Mouse (Mus musculus) bone marrow macrophage, adult 2 months (primary cell): ENCODE results near the gene Tada3.

ENCODE experiments used
- CTCF ChIP-seq: IDR thresholded peaks from 2 replicates; pipeline ENCODE4 v1.5.1; 2012; ENCODE audit warnings: low read depth, mild to moderate bottlenecking, low read length, moderate library complexity
- POLR2A ChIP-seq: IDR thresholded peaks from 2 replicates; pipeline ENCODE4 v1.6.1; 2012; ENCODE audit warnings: mild to moderate bottlenecking, low read depth, low read length, borderline replicate concordance

GRCm38 (mm10) chr6:113405483-113405882, 27.8 kb upstream of the Tada3 start:
- no peak for TF ChIP-seq CTCF
- no peak for TF ChIP-seq POLR2A
